Mouse (Mus musculus): ENCODE results near the gene Bcl2l12. TPM values are rescaled to one million over a fixed set of nuclear protein-coding genes. Genes with fewer than 3 reads are reported as not detected.

Gene Bcl2l12
- polyA plus RNA-seq, 1 experiment, result 20.5 TPM

DNA sequence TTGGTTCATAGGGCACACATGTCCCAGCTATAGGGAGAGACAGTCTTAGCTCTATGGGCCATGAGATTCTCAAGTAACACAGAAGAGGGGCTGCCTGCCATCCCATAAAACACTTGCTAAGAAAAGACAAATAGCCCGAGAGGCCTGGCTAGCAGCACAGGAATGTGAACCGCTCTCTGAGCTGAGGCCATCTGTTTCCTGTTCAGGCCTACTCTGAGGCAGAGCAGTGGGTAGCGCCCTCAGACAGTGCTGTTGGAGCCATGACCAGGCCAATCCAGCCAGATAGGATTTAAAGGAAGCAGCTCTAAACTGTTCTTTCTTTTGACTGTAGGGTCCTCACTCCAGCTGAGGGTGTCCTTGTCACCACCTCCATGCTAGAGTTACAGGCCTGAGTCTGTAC lies 6.0 kb upstream of the Bcl2l12 start:
- TF ChIP-seq CTCF (IDR thresholded peaks at IDR 0.05; ENCODE audit: borderline replicate concordance, extremely low read depth, insufficient read depth, insufficient read length), result no peak
- DNase-seq (ENCODE audit: low read depth), result no peak

- no peak for DNase-seq (ENCODE audit: low read depth)
- TF ChIP-seq CTCF (IDR thresholded peaks at IDR 0.05; ENCODE audit: borderline replicate concordance, extremely low read depth, insufficient read depth, insufficient read length) (no peak), POLR2A (IDR thresholded peaks at IDR 0.05; ENCODE audit: borderline replicate concordance, extremely low read depth, insufficient read depth, insufficient read length, poor library complexity, severe bottlenecking) (no peak)
These were observed 3.9 kb upstream of the Bcl2l12 start for GRCm38 (mm10) chr7:45002440-45002839.

DNA sequence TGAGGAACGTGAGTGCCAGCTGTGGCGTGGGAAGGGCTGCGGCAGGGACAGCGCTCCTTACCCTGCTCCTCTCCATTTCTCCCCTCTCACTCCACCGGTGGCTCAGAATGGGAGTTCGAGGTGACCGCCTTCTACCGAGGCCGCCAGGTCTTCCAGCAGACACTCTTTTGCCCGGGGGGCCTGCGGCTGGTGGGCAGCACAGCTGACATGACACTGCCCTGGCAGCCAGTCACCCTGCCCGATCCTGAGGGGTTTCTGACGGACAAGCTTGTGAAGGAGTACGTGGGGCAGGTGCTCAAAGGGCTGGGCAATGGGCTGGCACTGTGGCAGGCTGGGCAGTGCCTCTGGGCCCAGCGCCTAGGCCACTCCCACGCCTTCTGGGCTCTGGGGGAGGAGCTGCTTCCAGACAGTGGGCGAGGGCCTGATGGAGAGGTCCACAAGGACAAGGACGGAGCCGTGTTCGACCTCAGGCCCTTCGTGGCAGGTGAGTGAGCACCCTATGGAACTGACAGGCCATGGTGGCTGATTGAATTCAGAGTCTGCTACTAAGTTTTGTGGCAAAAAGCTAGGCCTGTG lies 2.1 kb upstream of the Bcl2l12 start:
- TF ChIP-seq CTCF (IDR thresholded peaks at IDR 0.05; ENCODE audit: borderline replicate concordance, extremely low read depth, insufficient read depth, insufficient read length) (no peak), POLR2A (IDR thresholded peaks at IDR 0.05; ENCODE audit: borderline replicate concordance, extremely low read depth, insufficient read depth, insufficient read length, poor library complexity, severe bottlenecking) (no peak)
- DNase-seq (ENCODE audit: low read depth), result no peak

DNA sequence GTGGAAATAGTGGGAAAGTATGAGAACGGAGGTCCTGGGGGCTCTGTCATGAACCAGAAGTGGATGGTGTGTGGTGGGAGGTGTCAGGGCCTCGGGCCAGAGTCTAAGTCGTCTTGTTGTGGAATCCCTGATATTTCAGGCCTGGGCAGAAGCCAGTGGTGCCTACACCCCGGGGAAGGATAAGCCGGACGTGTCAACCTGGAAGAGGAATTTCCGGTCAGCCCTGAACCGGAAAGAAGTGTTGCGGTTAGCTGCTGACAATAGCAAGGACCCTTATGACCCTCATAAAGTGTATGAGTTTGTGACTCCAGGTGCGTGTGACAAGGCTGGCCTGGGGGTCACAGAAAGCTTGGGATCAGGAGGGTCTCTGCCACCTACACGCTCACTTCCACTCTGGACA lies 1.2 kb upstream of the Bcl2l12 start:
- no peak for TF ChIP-seq CTCF (IDR thresholded peaks at IDR 0.05; ENCODE audit: borderline replicate concordance, extremely low read depth, insufficient read depth, insufficient read length)
- no peak for TF ChIP-seq POLR2A (IDR thresholded peaks at IDR 0.05; ENCODE audit: borderline replicate concordance, extremely low read depth, insufficient read depth, insufficient read length, poor library complexity, severe bottlenecking)
- no peak for DNase-seq (ENCODE audit: low read depth)

DNA sequence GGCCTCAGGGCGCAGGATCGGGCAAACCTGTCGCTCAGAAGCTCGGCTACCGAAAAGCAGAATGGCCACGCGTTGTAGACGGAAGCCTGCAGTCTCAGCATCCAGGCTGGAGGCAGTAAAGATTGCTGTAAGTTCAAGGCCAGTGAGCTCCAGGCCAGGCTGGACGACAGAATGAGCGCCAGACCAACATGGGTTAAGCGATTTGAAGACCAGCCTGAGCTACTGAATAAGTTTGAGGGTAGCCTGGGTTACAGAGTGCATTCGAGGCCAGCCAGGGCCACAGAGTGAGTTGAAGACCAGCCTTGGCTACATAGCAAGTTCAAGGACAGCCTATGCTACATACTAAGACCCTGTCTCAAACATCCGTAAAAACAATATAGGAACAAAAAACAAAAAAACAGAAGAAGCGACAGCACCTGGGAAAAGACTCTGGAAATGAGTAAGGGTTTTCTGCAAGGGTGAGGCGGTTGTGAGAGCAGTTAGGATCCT lies 528 bp downstream of the Bcl2l12 start:
- TF ChIP-seq POLR2A (IDR thresholded peaks at IDR 0.05; ENCODE audit: borderline replicate concordance, extremely low read depth, insufficient read depth, insufficient read length, poor library complexity, severe bottlenecking), result no peak
- TF ChIP-seq CTCF (IDR thresholded peaks at IDR 0.05; ENCODE audit: borderline replicate concordance, extremely low read depth, insufficient read depth, insufficient read length), result no peak
- DNase-seq (ENCODE audit: low read depth), result no peak

DNA sequence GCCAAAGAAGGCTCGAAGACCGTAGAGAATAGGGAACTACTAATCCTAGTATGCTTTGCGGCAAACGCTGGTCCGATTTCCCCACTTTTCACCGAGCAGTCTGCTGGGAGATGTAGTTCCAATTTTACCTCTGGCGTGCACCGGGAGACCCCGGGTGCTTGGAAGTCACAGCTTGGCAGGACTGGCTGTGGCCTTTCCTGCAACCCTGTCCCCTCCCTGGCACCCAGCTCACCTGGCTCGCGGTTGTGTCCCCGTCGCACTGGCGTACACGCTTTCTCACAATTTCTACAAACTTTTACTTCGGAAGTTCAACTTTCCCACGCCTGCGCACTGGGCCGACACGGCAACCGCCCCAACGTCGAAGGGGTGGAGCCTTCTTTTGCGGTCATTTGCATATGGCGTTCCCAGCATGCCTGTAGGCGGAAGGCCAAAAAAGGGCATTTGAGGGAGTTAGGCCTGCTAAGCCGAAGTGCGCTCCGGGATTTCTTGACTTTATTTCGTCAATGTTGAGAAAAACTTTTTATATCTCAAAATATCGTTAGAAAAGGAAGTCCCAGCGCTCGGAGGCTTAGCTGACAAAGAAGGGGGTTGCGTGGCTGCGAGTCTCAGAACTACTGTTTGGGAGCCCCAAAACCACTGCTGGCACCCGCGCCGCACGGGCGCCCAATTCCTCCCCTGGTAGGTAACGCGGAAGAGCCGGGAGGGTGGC lies 1.1 kb downstream of the Bcl2l12 start, which contains the start of gene Irf3:
Irf3 (plus strand) TSS at position 418 of the 709 bp plus-strand sequence.
- no peak for TF ChIP-seq POLR2A (IDR thresholded peaks at IDR 0.05; ENCODE audit: borderline replicate concordance, extremely low read depth, insufficient read depth, insufficient read length, poor library complexity, severe bottlenecking)
- TF ChIP-seq CTCF (IDR thresholded peaks at IDR 0.05; ENCODE audit: borderline replicate concordance, extremely low read depth, insufficient read depth, insufficient read length), result no peak
- peak; percentile 98 for DNase-seq (ENCODE audit: low read depth)

DNA sequence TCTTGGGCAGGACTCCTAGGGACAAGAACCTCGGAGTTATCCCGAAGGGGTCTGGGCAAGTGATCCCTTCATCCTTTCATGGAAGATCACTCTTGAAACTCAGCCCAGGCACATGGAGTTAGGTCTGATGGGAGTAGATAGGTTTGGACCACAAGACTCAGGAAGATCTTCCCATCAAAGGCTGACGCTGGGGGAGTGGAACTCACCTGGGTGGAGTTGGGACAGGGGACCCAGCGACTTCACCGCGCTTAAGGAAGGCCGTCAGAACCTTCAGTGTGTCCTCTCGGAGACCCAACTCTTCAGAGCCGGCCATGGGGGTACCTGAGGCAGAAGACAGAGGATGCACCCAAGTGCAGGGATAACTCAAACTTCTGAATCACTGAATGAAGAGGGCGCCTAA lies 1.8 kb downstream of the Bcl2l12 start:
- no peak for TF ChIP-seq CTCF (IDR thresholded peaks at IDR 0.05; ENCODE audit: borderline replicate concordance, extremely low read depth, insufficient read depth, insufficient read length)
- TF ChIP-seq POLR2A (IDR thresholded peaks at IDR 0.05; ENCODE audit: borderline replicate concordance, extremely low read depth, insufficient read depth, insufficient read length, poor library complexity, severe bottlenecking), result no peak
- no peak for DNase-seq (ENCODE audit: low read depth)

- no peak for DNase-seq (ENCODE audit: low read depth)
- peak; percentile 41; the same call in 1 of the 2 replicates for TF ChIP-seq POLR2A (IDR thresholded peaks at IDR 0.05; ENCODE audit: borderline replicate concordance, extremely low read depth, insufficient read depth, insufficient read length, poor library complexity, severe bottlenecking)
- no peak for TF ChIP-seq CTCF (IDR thresholded peaks at IDR 0.05; ENCODE audit: borderline replicate concordance, extremely low read depth, insufficient read depth, insufficient read length)
These were observed 11.4 kb downstream of the Bcl2l12 start for GRCm38 (mm10) chr7:44986879-44987718.

DNA sequence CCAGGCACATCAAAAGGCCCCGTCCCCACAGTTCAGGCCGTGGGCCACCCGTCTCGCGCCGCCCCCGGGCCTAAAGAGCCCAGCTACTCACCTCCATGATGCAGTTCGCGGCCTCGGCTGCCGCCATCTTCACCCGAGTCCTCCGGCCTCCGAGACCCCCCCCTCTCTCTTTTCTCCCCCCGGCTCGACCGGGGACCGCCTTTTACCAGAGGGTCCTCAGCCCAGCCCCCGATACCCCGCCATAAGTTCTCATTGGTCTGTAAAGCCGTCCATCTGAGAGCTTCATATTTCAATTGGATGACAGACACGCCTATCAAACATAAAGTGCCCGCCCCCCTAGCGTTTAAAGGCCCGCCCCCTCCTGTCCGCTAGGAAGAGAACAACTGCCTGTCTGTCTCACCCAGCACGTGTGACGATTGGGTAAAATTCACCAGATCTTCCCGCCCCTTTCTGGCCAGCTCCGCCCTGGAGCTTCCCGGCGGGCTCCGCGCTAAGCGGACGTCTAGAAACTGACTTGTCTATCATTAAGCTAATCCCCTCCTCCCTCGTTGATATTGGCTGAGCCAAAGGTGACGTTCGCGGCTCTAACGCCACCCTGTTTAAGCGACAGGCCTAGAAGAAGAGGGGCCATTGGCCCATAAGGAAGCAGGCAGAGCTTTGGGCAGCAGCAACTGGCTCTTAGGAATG lies 12.2 kb downstream of the Bcl2l12 start, which contains the start of gene Prmt1:
Prmt1 (minus strand) TSS at position 377 of the 687 bp plus-strand sequence.
- TF ChIP-seq POLR2A (IDR thresholded peaks at IDR 0.05; ENCODE audit: borderline replicate concordance, extremely low read depth, insufficient read depth, insufficient read length, poor library complexity, severe bottlenecking) (peak; percentile 86; the same call in 1 of the 2 replicates), CTCF (IDR thresholded peaks at IDR 0.05; ENCODE audit: borderline replicate concordance, extremely low read depth, insufficient read depth, insufficient read length) (no peak)
- peak; percentile 100 for DNase-seq (ENCODE audit: low read depth)

DNA sequence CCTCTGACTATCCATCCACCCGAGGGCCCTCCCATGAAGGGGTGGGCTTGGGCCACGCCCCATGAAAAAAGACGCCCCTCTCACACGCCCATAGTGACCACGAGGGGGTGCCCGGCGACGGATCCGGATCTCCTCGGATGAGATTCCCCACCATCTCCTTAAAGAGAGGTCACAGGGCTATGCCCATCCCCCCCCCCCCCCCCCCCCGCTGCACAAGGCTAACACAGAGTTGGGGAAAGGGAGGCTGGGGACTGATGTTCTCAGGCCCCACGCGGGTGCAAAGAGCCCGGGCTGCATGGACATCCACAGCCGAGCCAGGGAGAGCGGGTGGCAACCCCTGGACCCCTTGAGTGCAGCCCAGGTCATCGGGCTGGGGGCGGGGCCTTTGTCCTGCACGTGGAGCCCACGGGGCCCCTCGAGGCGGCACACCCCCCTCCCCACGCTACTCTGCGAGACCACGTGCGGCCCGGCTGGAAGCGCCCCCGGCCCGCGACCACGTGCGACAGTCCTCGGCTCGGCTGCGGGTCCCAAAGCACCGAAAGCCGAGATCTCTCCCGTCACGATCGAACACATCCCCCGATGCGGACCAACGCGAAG lies 12.8 kb downstream of the Bcl2l12 start:
- TF ChIP-seq POLR2A (IDR thresholded peaks at IDR 0.05; ENCODE audit: borderline replicate concordance, extremely low read depth, insufficient read depth, insufficient read length, poor library complexity, severe bottlenecking) (no peak), CTCF (IDR thresholded peaks at IDR 0.05; ENCODE audit: borderline replicate concordance, extremely low read depth, insufficient read depth, insufficient read length) (peak; percentile 47; the same call in 1 of the 2 replicates)
- DNase-seq (ENCODE audit: low read depth), result peak; percentile 81

Measured in brain, embryonic 14.5 days (tissue).